Mouse (Mus musculus) kidney, adult 11 months (tissue): ENCODE measurements around the gene Pik3cd.
"Not testable (repeated sequence)": the region's sequence is repeated elsewhere in the genome, so short reads cannot be mapped to it uniquely, and the experiment has no call there.

Source experiments
- DNase-seq: peaks from one replicate; pipeline ENCODE4 v3.0.0; 2022

Pik3cd gene

GRCm38 (mm10) chr4:149641956-149642355, 60.4 kb downstream of the Pik3cd start:
- no peak for DNase-seq

- DNase-seq, result no peak
These were observed 61.0 kb downstream of the Pik3cd start for GRCm38 (mm10) chr4:149641400-149641799.

GRCm38 (mm10) chr4:149640831-149641230, 61.5 kb downstream of the Pik3cd start:
- DNase-seq, result no peak

GRCm38 (mm10) chr4:149637942-149638341, 64.4 kb downstream of the Pik3cd start:
- no peak for DNase-seq

GRCm38 (mm10) chr4:149635915-149636415, 66.4 kb downstream of the Pik3cd start:
- no peak for DNase-seq

- no peak for DNase-seq
These were observed 67.4 kb downstream of the Pik3cd start for GRCm38 (mm10) chr4:149634966-149635365.

GRCm38 (mm10) chr4:149634157-149634556, 68.2 kb downstream of the Pik3cd start:
- no peak for DNase-seq

- DNase-seq, result no peak
These were observed 69.6 kb downstream of the Pik3cd start for GRCm38 (mm10) chr4:149632670-149633307.

- no peak for DNase-seq
These were observed 73.6 kb downstream of the Pik3cd start for GRCm38 (mm10) chr4:149628810-149629209.

- DNase-seq, result no peak
These were observed 74.0 kb downstream of the Pik3cd start for GRCm38 (mm10) chr4:149628372-149628771.

- no peak for DNase-seq
These were observed 75.6 kb downstream of the Pik3cd start for GRCm38 (mm10) chr4:149626809-149627208.

GRCm38 (mm10) chr4:149623711-149624110, 78.7 kb downstream of the Pik3cd start:
- no peak for DNase-seq

- no peak for DNase-seq
These were observed 81.1 kb downstream of the Pik3cd start for GRCm38 (mm10) chr4:149621286-149621685.

- DNase-seq, result no peak
These were observed 82.4 kb downstream of the Pik3cd start for GRCm38 (mm10) chr4:149619988-149620387.

GRCm38 (mm10) chr4:149616999-149617398, 85.4 kb downstream of the Pik3cd start:
- not testable (repeated sequence) for DNase-seq

GRCm38 (mm10) chr4:149614869-149615268, 87.5 kb downstream of the Pik3cd start:
- no peak for DNase-seq

- DNase-seq, result not testable (repeated sequence)
These were observed 88.9 kb downstream of the Pik3cd start for GRCm38 (mm10) chr4:149613497-149613896.

- DNase-seq, result no peak
These were observed 90.9 kb downstream of the Pik3cd start for GRCm38 (mm10) chr4:149611376-149612044.

GRCm38 (mm10) chr4:149609256-149610025, 92.9 kb downstream of the Pik3cd start:
- DNase-seq, result no peak

- DNase-seq, result no peak
These were observed 94.1 kb downstream of the Pik3cd start for GRCm38 (mm10) chr4:149608309-149608638.

- DNase-seq, result no peak
These were observed 94.6 kb downstream of the Pik3cd start for GRCm38 (mm10) chr4:149607591-149608308.

GRCm38 (mm10) chr4:149606766-149607358, 95.5 kb downstream of the Pik3cd start:
- no peak for DNase-seq

GRCm38 (mm10) chr4:149606056-149606455, 96.3 kb downstream of the Pik3cd start:
- no peak for DNase-seq
